Mouse (Mus musculus): ENCODE measurements around the gene Bpifa2.
"Not testable (repeated sequence)": the region's sequence is repeated elsewhere in the genome, so short reads cannot be mapped to it uniquely, and the experiment has no call there.

The Bpifa2 gene

GRCm38 (mm10) chr2:154007965-154008364 lies at the start of gene Bpifa2:
Gene Bpifa2, plus strand, starts transcription at chr2:154008265.
- no peak for DNase-seq (ENCODE audit: low read depth, low spot score)

GRCm38 (mm10) chr2:153962821-153963331 lies 45.2 kb upstream of the Bpifa2 start:
- DNase-seq (ENCODE audit: low read depth, low spot score), result peak; percentile 64

- no peak for DNase-seq (ENCODE audit: low read depth, low spot score)
These were observed 44.7 kb upstream of the Bpifa2 start for GRCm38 (mm10) chr2:153963334-153963733.

GRCm38 (mm10) chr2:153970221-153970620 lies 37.8 kb upstream of the Bpifa2 start:
- DNase-seq (ENCODE audit: low read depth, low spot score), result peak; percentile 50

GRCm38 (mm10) chr2:153974582-153974981 lies 33.5 kb upstream of the Bpifa2 start, which contains the start of gene Bpifa6:
Gene Bpifa6, plus strand, starts transcription at chr2:153974945.
- DNase-seq (ENCODE audit: low read depth, low spot score), result no peak

- DNase-seq (ENCODE audit: low read depth, low spot score), result no peak
These were observed 12.3 kb upstream of the Bpifa2 start for GRCm38 (mm10) chr2:153995770-153996169.

- no peak for DNase-seq (ENCODE audit: low read depth, low spot score)
These were observed 7.6 kb upstream of the Bpifa2 start for GRCm38 (mm10) chr2:154000501-154000900.

- no peak for DNase-seq (ENCODE audit: low read depth, low spot score)
These were observed 7.0 kb upstream of the Bpifa2 start for GRCm38 (mm10) chr2:154001056-154001455.

GRCm38 (mm10) chr2:154004456-154004855 lies 3.6 kb upstream of the Bpifa2 start:
- no peak for DNase-seq (ENCODE audit: low read depth, low spot score)

- DNase-seq (ENCODE audit: low read depth, low spot score), result no peak
These were observed 3.0 kb upstream of the Bpifa2 start for GRCm38 (mm10) chr2:154005094-154005493.

- DNase-seq (ENCODE audit: low read depth, low spot score), result no peak
These were observed 2.3 kb upstream of the Bpifa2 start for GRCm38 (mm10) chr2:154005734-154006133.

GRCm38 (mm10) chr2:154006331-154006730 lies 1.7 kb upstream of the Bpifa2 start:
- no peak for DNase-seq (ENCODE audit: low read depth, low spot score)

- DNase-seq (ENCODE audit: low read depth, low spot score), result no peak
These were observed 684 bp upstream of the Bpifa2 start for GRCm38 (mm10) chr2:154007381-154007780.

GRCm38 (mm10) chr2:154017990-154018389 lies 9.9 kb downstream of the Bpifa2 start:
- no peak for DNase-seq (ENCODE audit: low read depth, low spot score)

GRCm38 (mm10) chr2:154024676-154025075 lies 16.6 kb downstream of the Bpifa2 start:
- DNase-seq (ENCODE audit: low read depth, low spot score), result not testable (repeated sequence)

- no peak for DNase-seq (ENCODE audit: low read depth, low spot score)
These were observed 30.9 kb downstream of the Bpifa2 start for GRCm38 (mm10) chr2:154038932-154039331.

- no peak for DNase-seq (ENCODE audit: low read depth, low spot score)
These were observed 36.7 kb downstream of the Bpifa2 start for GRCm38 (mm10) chr2:154044743-154045142.

GRCm38 (mm10) chr2:154058690-154059089 lies 50.6 kb downstream of the Bpifa2 start:
- DNase-seq (ENCODE audit: low read depth, low spot score), result no peak
